Mouse (Mus musculus): ENCODE data around the gene Tmem156.

GRCm38 (mm10) chr5:65074693-65075092 is 17.2 kb downstream of the Tmem156 start:
- TF ChIP-seq CTCF (IDR thresholded peaks at IDR 0.05; ENCODE audit: low read depth), result no peak
- no peak for TF ChIP-seq EP300 (IDR thresholded peaks at IDR 0.05; ENCODE audit: low read depth)
